Mouse (Mus musculus): ENCODE measurements around the gene P3h4.

DNA sequence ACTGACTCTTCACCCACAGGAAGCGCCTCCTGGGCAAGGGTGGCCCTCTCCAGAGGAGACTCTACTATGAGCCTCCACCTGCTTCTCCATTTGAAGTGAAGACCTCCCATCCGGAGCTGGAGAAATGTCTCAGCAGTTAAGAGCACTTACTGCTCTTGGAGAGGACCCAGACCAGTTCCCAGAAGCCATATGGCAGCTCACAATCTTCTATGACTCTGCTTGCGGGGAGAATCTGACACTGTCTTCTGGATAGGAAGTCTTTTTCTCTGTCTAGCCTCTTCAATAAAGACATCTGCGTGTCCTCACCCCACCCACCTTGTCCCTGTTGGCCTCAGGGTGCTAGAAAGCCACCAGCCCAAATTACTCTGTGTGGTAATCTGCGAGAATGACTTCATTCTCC lies 21.7 kb downstream of the P3h4 start:
- TF ChIP-seq CTCF (IDR thresholded peaks at IDR 0.05; ENCODE audit: control insufficient read depth, insufficient read depth, insufficient read length): no peak
- TF ChIP-seq CEBPB (IDR thresholded peaks at IDR 0.05; ENCODE audit: low read depth): no peak
- no peak for TF ChIP-seq USF1 (IDR thresholded peaks at IDR 0.05; ENCODE audit: low read depth)
- TF ChIP-seq MYOG (IDR thresholded peaks at IDR 0.05; ENCODE audit: control insufficient read depth, extremely low read depth, insufficient read length): no peak
- no peak for TF ChIP-seq MAX (IDR thresholded peaks at IDR 0.05)
- no peak for TF ChIP-seq FOSL1 (IDR thresholded peaks at IDR 0.05; ENCODE audit: insufficient read depth, low read length, poor library complexity, severe bottlenecking)
- no peak for TF ChIP-seq MYOD1 (IDR thresholded peaks at IDR 0.05; ENCODE audit: control insufficient read depth, insufficient read length, low read depth)

Measured in C2C12 (cell line).